Mouse (Mus musculus): ENCODE results near the gene Mitf. TPM values are rescaled to one million over a fixed set of nuclear protein-coding genes. Genes with fewer than 3 reads are reported as not detected.

Gene Mitf
- polyA plus RNA-seq, 1 experiment from 2014 or later = 1.6 TPM

DNA sequence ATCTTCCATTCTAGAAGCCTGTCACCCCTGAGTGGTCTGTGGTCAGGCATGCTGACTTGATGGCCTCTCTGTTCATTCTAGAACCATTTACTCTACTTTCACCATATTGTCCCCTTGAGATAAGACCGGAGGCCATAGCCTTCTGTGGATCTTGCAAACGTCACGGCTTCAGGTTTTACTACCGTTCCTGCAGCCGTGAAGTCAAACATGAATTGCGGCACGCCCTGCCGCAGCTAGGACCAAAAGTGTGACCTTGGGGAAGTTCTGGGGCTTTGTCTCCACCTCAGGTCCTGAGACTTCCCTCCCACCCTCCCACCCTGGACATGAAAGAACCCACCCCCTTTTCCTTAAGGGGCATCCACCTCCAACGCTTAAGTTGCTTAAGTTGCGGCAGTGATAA lies 149.8 kb downstream of the Mitf start:
- Histone ChIP-seq H3K9me3 (ENCODE audit: control insufficient read depth, low read length) (no peaks in the 10 kb centered on the region), H3K27ac (ENCODE audit: low read depth, low read length) (no peak overlapping the region), H3K4me1 (ENCODE audit: control insufficient read depth, insufficient read depth, low read depth, low read length) (no peaks in the 10 kb centered on the region), H3K4me2 (ENCODE audit: low read length) (no peak overlapping the region), H3K36me3 (ENCODE audit: control insufficient read depth, insufficient read depth, low read length) (no peaks in the 10 kb centered on the region), H3K27me3 (replicated peaks; ENCODE audit: control insufficient read depth, insufficient read depth, low read length) (no peaks in the 10 kb centered on the region), H3K9ac (ENCODE audit: low read depth, low read length) (no peak overlapping the region), H3K4me3 (ENCODE audit: low read length) (no peak overlapping the region)
- WGBS = 91% methylated on average over 10 of the region's 10 CpGs
- ATAC-seq = no peak

DNA sequence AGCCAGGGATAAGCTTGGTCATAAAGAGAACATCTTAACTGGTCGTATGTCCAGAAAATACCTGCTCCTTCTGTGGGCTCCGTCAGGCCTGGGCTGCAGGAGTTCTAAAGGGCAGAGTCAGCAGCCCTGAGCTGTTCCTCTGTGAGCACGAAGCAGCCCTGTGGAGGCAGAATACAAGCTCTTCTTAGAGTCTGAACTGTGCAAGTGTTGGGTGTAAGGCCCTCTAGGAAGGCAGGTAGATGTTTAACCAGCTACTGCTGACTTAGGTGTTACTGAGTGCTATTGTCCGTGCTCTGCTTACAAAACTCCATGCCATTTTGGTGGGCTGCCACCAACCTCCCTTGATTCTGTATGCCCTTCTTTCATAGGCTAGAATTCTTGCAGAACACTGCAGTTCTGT lies 151.4 kb downstream of the Mitf start:
- Histone ChIP-seq H3K27ac (ENCODE audit: low read depth, low read length) (no peak overlapping the region), H3K36me3 (ENCODE audit: control insufficient read depth, insufficient read depth, low read length) (no peaks in the 10 kb centered on the region), H3K9me3 (ENCODE audit: control insufficient read depth, low read length) (no peaks in the 10 kb centered on the region), H3K4me3 (ENCODE audit: low read length) (no peak overlapping the region), H3K4me1 (ENCODE audit: control insufficient read depth, insufficient read depth, low read depth, low read length) (no peaks in the 10 kb centered on the region), H3K27me3 (replicated peaks; ENCODE audit: control insufficient read depth, insufficient read depth, low read length) (no peaks in the 10 kb centered on the region), H3K4me2 (ENCODE audit: low read length) (no peak overlapping the region), H3K9ac (ENCODE audit: low read depth, low read length) (no peak overlapping the region)
- ATAC-seq = no peak
- 76% methylated on average over 4 of the region's 4 CpGs for WGBS

DNA sequence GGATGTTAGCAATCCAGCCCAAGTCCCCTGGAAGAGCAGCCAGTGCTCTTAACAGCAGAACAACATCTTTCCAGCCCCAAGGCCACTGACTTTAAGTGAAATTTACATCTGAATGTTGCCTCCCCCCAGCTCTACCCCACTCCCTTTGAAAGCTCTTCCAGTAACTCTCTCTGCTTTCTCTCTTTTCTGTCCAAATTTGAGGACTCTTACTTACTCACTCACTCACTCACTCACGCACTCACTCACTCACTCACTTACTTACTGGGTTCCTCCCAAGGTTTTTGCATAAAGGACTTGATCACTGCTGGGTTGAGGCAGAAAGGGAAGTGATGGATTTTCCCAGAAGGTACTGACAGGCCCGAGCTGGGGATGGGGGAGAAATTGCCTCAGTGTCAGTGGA lies 154.9 kb downstream of the Mitf start:
- H3K4me3 ChIP-seq (ENCODE audit: low read length) = no peak overlapping the region
- no peaks in the 10 kb centered on the region for H3K9me3 ChIP-seq (ENCODE audit: control insufficient read depth, low read length)
- ATAC-seq = no peak
- H3K4me1 ChIP-seq (ENCODE audit: control insufficient read depth, insufficient read depth, low read depth, low read length) = no peaks in the 10 kb centered on the region
- no peak overlapping the region for H3K4me2 ChIP-seq (ENCODE audit: low read length)
- H3K27ac ChIP-seq (ENCODE audit: low read depth, low read length) = no peak overlapping the region
- 40% methylated on average over 2 of the region's 2 CpGs for WGBS
- H3K27me3 ChIP-seq (replicated peaks; ENCODE audit: control insufficient read depth, insufficient read depth, low read length) = no peaks in the 10 kb centered on the region
- no peaks in the 10 kb centered on the region for H3K36me3 ChIP-seq (ENCODE audit: control insufficient read depth, insufficient read depth, low read length)
- H3K9ac ChIP-seq (ENCODE audit: low read depth, low read length) = no peak overlapping the region

- no peaks in the 10 kb centered on the region for H3K36me3 ChIP-seq (ENCODE audit: control insufficient read depth, insufficient read depth, low read length)
Measured at GRCm38 (mm10) chr6:97962311-97962710, 155.5 kb downstream of the Mitf start.

DNA sequence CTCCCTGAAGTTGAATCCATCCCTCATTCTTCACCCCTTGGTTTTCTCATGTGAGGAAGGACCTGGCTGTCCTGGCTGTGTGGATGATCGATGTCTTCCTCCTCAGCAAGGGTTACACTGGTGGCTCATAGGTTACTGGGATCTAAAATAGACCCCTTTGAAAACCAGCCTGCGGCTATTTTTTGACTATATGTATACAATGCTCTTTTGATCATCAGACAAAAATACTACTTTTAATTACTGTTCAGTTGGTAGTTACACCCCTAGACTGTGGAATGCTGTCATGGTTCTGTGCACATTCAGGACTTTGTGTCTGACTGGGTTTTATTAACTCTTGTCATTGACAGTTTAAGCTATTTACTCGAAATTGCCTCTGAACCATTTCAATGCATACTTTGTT lies 157.9 kb downstream of the Mitf start:
- no peak overlapping the region for H3K27ac ChIP-seq (ENCODE audit: low read depth, low read length)
- no peaks in the 10 kb centered on the region for H3K27me3 ChIP-seq (replicated peaks; ENCODE audit: control insufficient read depth, insufficient read depth, low read length)
- H3K4me3 ChIP-seq (ENCODE audit: low read length) = no peak overlapping the region
- H3K36me3 ChIP-seq (ENCODE audit: control insufficient read depth, insufficient read depth, low read length) = no peaks in the 10 kb centered on the region
- no peak overlapping the region for H3K4me2 ChIP-seq (ENCODE audit: low read length)
- no peaks in the 10 kb centered on the region for H3K9me3 ChIP-seq (ENCODE audit: control insufficient read depth, low read length)
- H3K4me1 ChIP-seq (ENCODE audit: control insufficient read depth, insufficient read depth, low read depth, low read length) = no peaks in the 10 kb centered on the region
- no peak for ATAC-seq
- no peak overlapping the region for H3K9ac ChIP-seq (ENCODE audit: low read depth, low read length)
- 72% methylated on average over 3 of the region's 3 CpGs for WGBS

More at GRCm38 (mm10) chr6:97962311-97962710, 155.5 kb downstream of the Mitf start:
- Histone ChIP-seq H3K9ac (ENCODE audit: low read depth, low read length) (no peak overlapping the region), H3K27ac (ENCODE audit: low read depth, low read length) (no peak overlapping the region), H3K4me2 (ENCODE audit: low read length) (no peak overlapping the region), H3K9me3 (ENCODE audit: control insufficient read depth, low read length) (no peaks in the 10 kb centered on the region), H3K27me3 (replicated peaks; ENCODE audit: control insufficient read depth, insufficient read depth, low read length) (no peaks in the 10 kb centered on the region), H3K4me1 (ENCODE audit: control insufficient read depth, insufficient read depth, low read depth, low read length) (no peaks in the 10 kb centered on the region), H3K4me3 (ENCODE audit: low read length) (no peak overlapping the region)
- 83% methylated on average over 1 of the region's 1 CpGs for WGBS
- no peak for ATAC-seq

DNA sequence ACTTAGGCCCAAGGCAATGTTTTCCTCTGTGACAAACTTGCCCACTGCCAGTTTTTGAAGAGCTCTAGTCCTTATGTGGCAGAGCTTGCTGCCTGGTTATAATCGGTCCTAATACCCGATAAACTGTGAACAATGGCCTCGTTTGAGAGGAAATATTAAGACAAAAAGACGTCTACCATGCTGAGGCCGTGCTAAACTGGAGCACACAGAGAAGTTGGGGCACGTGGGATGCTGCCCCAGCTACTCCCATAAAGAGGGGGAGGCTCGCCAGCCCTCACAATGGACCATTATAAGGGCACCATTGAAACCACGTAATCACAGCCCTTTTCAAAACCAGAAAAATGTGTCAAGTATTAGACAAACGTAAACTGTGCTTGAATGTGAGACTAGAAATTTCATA lies 174.8 kb downstream of the Mitf start:
- H3K9me3 ChIP-seq (ENCODE audit: control insufficient read depth, low read length) = no peaks in the 10 kb centered on the region
- no peak overlapping the region for H3K9ac ChIP-seq (ENCODE audit: low read depth, low read length)
- H3K27me3 ChIP-seq (replicated peaks; ENCODE audit: control insufficient read depth, insufficient read depth, low read length) = no peaks in the 10 kb centered on the region
- H3K36me3 ChIP-seq (ENCODE audit: control insufficient read depth, insufficient read depth, low read length) = no peaks in the 10 kb centered on the region
- no peak overlapping the region for H3K4me3 ChIP-seq (ENCODE audit: low read length)
- H3K4me1 ChIP-seq (ENCODE audit: control insufficient read depth, insufficient read depth, low read depth, low read length) = no peaks in the 10 kb centered on the region
- 42% methylated on average over 9 of the region's 9 CpGs for WGBS
- ATAC-seq = no peak
- no peak overlapping the region for H3K4me2 ChIP-seq (ENCODE audit: low read length)
- H3K27ac ChIP-seq (ENCODE audit: low read depth, low read length) = no peak overlapping the region

DNA sequence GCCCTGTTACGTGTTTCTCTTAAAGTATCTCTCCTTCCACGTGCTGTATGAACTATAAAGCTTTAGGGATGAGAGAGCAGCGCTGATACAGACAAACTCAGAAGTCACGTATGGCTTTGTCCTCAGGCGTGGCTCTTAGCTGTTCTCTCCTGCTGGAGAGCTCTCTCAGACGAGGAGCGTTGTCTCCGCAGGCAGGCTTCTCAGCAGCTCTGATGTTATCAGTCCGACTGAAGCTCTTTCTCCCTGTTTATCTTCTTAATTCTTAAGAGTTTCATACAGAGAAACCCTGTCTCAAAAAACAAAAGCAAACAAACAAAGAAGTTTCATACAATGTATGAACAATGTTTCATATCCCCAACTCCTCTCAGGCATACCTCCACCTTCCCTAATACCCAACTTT lies 178.8 kb downstream of the Mitf start:
- ATAC-seq = no peak
- H3K9me3 ChIP-seq (ENCODE audit: control insufficient read depth, low read length) = no peaks in the 10 kb centered on the region
- no peak overlapping the region for H3K4me3 ChIP-seq (ENCODE audit: low read length)
- no peaks in the 10 kb centered on the region for H3K36me3 ChIP-seq (ENCODE audit: control insufficient read depth, insufficient read depth, low read length)
- H3K4me2 ChIP-seq (ENCODE audit: low read length) = no peak overlapping the region
- H3K27ac ChIP-seq (ENCODE audit: low read depth, low read length) = no peak overlapping the region
- no peaks in the 10 kb centered on the region for H3K4me1 ChIP-seq (ENCODE audit: control insufficient read depth, insufficient read depth, low read depth, low read length)
- no peaks in the 10 kb centered on the region for H3K27me3 ChIP-seq (replicated peaks; ENCODE audit: control insufficient read depth, insufficient read depth, low read length)
- H3K9ac ChIP-seq (ENCODE audit: low read depth, low read length) = no peak overlapping the region
- 76% methylated on average over 9 of the region's 9 CpGs for WGBS

GRCm38 (mm10) chr6:97986417-97986816 lies 179.6 kb downstream of the Mitf start:
- Histone ChIP-seq H3K9me3 (ENCODE audit: control insufficient read depth, low read length) (no peaks in the 10 kb centered on the region), H3K9ac (ENCODE audit: low read depth, low read length) (no peak overlapping the region), H3K36me3 (ENCODE audit: control insufficient read depth, insufficient read depth, low read length) (no peaks in the 10 kb centered on the region), H3K27ac (ENCODE audit: low read depth, low read length) (no peak overlapping the region), H3K4me2 (ENCODE audit: low read length) (no peak overlapping the region), H3K4me3 (ENCODE audit: low read length) (no peak overlapping the region), H3K4me1 (ENCODE audit: control insufficient read depth, insufficient read depth, low read depth, low read length) (peaks cover 2% of the 10 kb centered on the region; the same call in 1 of the 2 replicates), H3K27me3 (replicated peaks; ENCODE audit: control insufficient read depth, insufficient read depth, low read length) (no peaks in the 10 kb centered on the region)
- WGBS = 84% methylated on average over 3 of the region's 3 CpGs
- ATAC-seq = no peak

- H3K9me3 ChIP-seq (ENCODE audit: control insufficient read depth, low read length) = no peaks in the 10 kb centered on the region
- no peaks in the 10 kb centered on the region for H3K27me3 ChIP-seq (replicated peaks; ENCODE audit: control insufficient read depth, insufficient read depth, low read length)
- no peak overlapping the region for H3K27ac ChIP-seq (ENCODE audit: low read depth, low read length)
- H3K4me1 ChIP-seq (ENCODE audit: control insufficient read depth, insufficient read depth, low read depth, low read length) = peaks cover 2% of the 10 kb centered on the region; the same call in 1 of the 2 replicates
- ATAC-seq = no peak
- WGBS = 91% methylated on average over 12 of the region's 12 CpGs
- no peak overlapping the region for H3K9ac ChIP-seq (ENCODE audit: low read depth, low read length)
- H3K36me3 ChIP-seq (ENCODE audit: control insufficient read depth, insufficient read depth, low read length) = no peaks in the 10 kb centered on the region
- H3K4me2 ChIP-seq (ENCODE audit: low read length) = no peak overlapping the region
- H3K4me3 ChIP-seq (ENCODE audit: low read length) = no peak overlapping the region
Measured at GRCm38 (mm10) chr6:97993507-97993906, 186.7 kb downstream of the Mitf start.

All from hindbrain, embryonic 16.5 days (tissue).